Mouse (Mus musculus): ENCODE results near the gene Mrgprf. TPM values are rescaled to one million over a fixed set of nuclear protein-coding genes. Genes with fewer than 3 reads are reported as not detected.

The Mrgprf gene
- polyA plus RNA-seq, 1 experiment from 2014 or later: 2.4 TPM

GRCm38 (mm10) chr7:145340248-145340904 is 39.7 kb downstream of the Mrgprf start:
- WGBS: 78% methylated on average over 5 of the region's 5 CpGs
- ATAC-seq (ENCODE audit: low read depth): no peak
- no peaks in the 10 kb centered on the region for H3K36me3 ChIP-seq (ENCODE audit: control insufficient read depth, insufficient read depth, low read length)
- H3K27me3 ChIP-seq (ENCODE audit: control insufficient read depth, insufficient read depth, low read depth, low read length): no peaks in the 10 kb centered on the region
- no peak overlapping the region for H3K4me3 ChIP-seq (ENCODE audit: low read length)
- H3K4me1 ChIP-seq (replicated peaks; ENCODE audit: control insufficient read depth, insufficient read depth, low read length): no peaks in the 10 kb centered on the region
- no peak overlapping the region for H3K9ac ChIP-seq (ENCODE audit: low read length)
- no peak overlapping the region for H3K4me2 ChIP-seq (ENCODE audit: low read depth, low read length)
- H3K27ac ChIP-seq (ENCODE audit: low read length): no peak overlapping the region
- no peaks in the 10 kb centered on the region for H3K9me3 ChIP-seq (ENCODE audit: control insufficient read depth, low read length)

Other genes with a start within 250 kb of the Mrgprf start
- gene 1810010D01Rik, start 92.7 kb upstream of the Mrgprf start, polyA plus RNA-seq (2015; fragmentation: Nextera tagmentation; extraction: Ambion mirVana): 0.43 TPM in 1 of 2 replicates, not detected in the other
- 11.7 and 12.3 TPM in 2 replicates for gene Tpcn2, start 16.8 kb upstream of the Mrgprf start, polyA plus RNA-seq (2015; fragmentation: Nextera tagmentation; extraction: Ambion mirVana)
- not detected in 2 replicates for gene Mrgprd, start 14.0 kb downstream of the Mrgprf start, polyA plus RNA-seq (2015; fragmentation: Nextera tagmentation; extraction: Ambion mirVana)

All from lung, embryonic 16.5 days (tissue).